Mouse (Mus musculus): ENCODE measurements around the gene Uaca.

GRCm38 (mm10) chr9:60837449-60838141 is 43.3 kb downstream of the Uaca start:
- no peak for TF ChIP-seq POLR2A (IDR thresholded peaks at IDR 0.05; ENCODE audit: low read depth, low read length)
- no peak for TF ChIP-seq MAFK (IDR thresholded peaks at IDR 0.05; ENCODE audit: insufficient replicate concordance, low read length)
- no peak for TF ChIP-seq CTCF (conservative IDR thresholded peaks at IDR 0.05 in 1 of 2, IDR thresholded peaks at IDR 0.05 in 1 of 2; ENCODE audit: low read depth in 2 of 2, low read length in 2 of 2)
- TF ChIP-seq MAX (IDR thresholded peaks at IDR 0.05; ENCODE audit: low read length): no peak
- TF ChIP-seq ZNF384 (IDR thresholded peaks at IDR 0.05; ENCODE audit: low read depth, low read length): no peak
- no peak for TF ChIP-seq RAD21 (IDR thresholded peaks at IDR 0.05; ENCODE audit: low read depth, low read length)
